Mouse (Mus musculus) neural tube, embryonic 14.5 days (tissue): ENCODE data around the gene Arf6. TPM values are rescaled to one million over a fixed set of nuclear protein-coding genes. Genes with fewer than 3 reads are reported as not detected.
"Not testable (repeated sequence)": the region's sequence is repeated elsewhere in the genome, so short reads cannot be mapped to it uniquely, and the experiment has no call there.

ENCODE experiments used
- ATAC-seq: fragments of 200-750 bp; cut with Nextera tagmentation; 2 replicates; pipeline ENCODE4 v1.8.0; 2017; ENCODE audit warnings: low read depth, mild to moderate bottlenecking, moderate TSS enrichment, moderate library complexity
- H3K27ac ChIP-seq: fragments of 300-500 bp; sonication (generic); 2 replicates; pipeline ENCODE4 v1.5.1; 2014; ENCODE audit warnings: low read depth, mild to moderate bottlenecking, control low read depth, low read length, moderate library complexity, mixed read lengths
- H3K27me3 ChIP-seq: fragments of 300-500 bp; sonication (generic); 2 replicates; pipeline ENCODE4 v1.6.1; 2014; ENCODE audit warnings: low read length; ENCODE audit not compliant: control insufficient read depth, insufficient read depth
- H3K36me3 ChIP-seq: fragments of 300-500 bp; sonication (generic); 2 replicates; pipeline ENCODE4 v1.6.1; 2014; ENCODE audit warnings: low read length, mixed read lengths; ENCODE audit not compliant: control insufficient read depth, insufficient read depth
- H3K4me1 ChIP-seq: fragments of 300-500 bp; sonication (generic); 2 replicates; pipeline ENCODE4 v1.6.1; 2014; ENCODE audit warnings: low read length; ENCODE audit not compliant: control insufficient read depth, insufficient read depth
- H3K4me2 ChIP-seq: fragments of 300-500 bp; sonication (generic); 2 replicates; pipeline ENCODE4 v1.6.1; 2014; ENCODE audit warnings: mild to moderate bottlenecking, low read depth, low read length, control low read depth
- H3K4me3 ChIP-seq: fragments of 300-500 bp; sonication (generic); 2 replicates; pipeline ENCODE4 v1.5.1; 2014; ENCODE audit warnings: low read depth, low read length, control low read depth, mixed read lengths
- H3K9ac ChIP-seq: fragments of 300-500 bp; sonication (generic); replicated peaks from 2 replicates; pipeline ENCODE4 v1.6.1; 2014; ENCODE audit warnings: low read depth, mild to moderate bottlenecking, control low read depth, low read length, mixed read lengths
- H3K9me3 ChIP-seq: fragments of 300-500 bp; sonication (generic); 2 replicates; pipeline ENCODE4 v1.6.1; 2016; ENCODE audit warnings: low read length; ENCODE audit not compliant: control insufficient read depth
- WGBS: fragments of 180-500 bp; shearing (Covaris S2); extraction: QIAGEN DNeasy Blood & Tissue Kit; methylation state at CpG from one replicate; pipeline ENCODE4 v1.1.7; 2014; 5-methylcytosine and 5-hydroxymethylcytosine counted together
- polyA plus RNA-seq: library from polyadenylated mRNA; unstranded; fragments of >200 nt; fragmentation: Nextera tagmentation; extraction: Ambion mirVana; gene quantifications from 2 replicates; pipeline ENCODE4 v1.2.1, GENCODE M21; 2014

Arf6 gene
- polyA plus RNA-seq, 1 experiment from 2014 or later: 29.3 TPM

DNA sequence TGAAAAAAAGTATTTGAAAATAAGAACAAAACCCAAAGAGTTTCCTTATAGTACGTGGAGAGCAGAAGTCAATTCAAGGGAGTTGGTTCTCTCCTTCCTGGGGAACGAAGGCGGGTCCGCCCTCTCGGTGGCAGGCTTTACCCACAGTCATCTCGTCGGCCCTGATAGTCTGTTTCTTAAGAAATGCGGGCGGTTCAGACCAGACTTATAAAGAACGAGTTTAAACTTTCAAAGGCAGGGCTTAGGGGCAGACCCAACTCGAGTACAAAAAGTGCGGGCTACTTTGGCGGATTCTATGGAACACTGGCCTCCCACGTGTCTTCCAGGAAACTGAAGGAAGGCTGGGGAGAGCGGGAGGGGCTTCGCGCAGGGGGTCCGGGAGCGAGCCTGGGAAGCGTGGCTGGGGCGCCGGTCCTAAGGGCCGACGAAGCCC lies 513 bp upstream of the Arf6 start:
- H3K9me3 ChIP-seq: no peaks in the 10 kb centered on the region
- H3K4me1 ChIP-seq: peaks cover 16% of the 10 kb centered on the region
- peak overlapping the region; percentile 65 for H3K4me2 ChIP-seq
- H3K27me3 ChIP-seq: no peaks in the 10 kb centered on the region
- peak; percentile 89 for ATAC-seq
- peak overlapping the region; percentile 89 for H3K27ac ChIP-seq
- H3K9ac ChIP-seq: peak overlapping the region; percentile 94
- H3K36me3 ChIP-seq: no peaks in the 10 kb centered on the region
- peak overlapping the region; percentile 99 for H3K4me3 ChIP-seq
- WGBS: under 1% methylated on average over 24 of the region's 24 CpGs

DNA sequence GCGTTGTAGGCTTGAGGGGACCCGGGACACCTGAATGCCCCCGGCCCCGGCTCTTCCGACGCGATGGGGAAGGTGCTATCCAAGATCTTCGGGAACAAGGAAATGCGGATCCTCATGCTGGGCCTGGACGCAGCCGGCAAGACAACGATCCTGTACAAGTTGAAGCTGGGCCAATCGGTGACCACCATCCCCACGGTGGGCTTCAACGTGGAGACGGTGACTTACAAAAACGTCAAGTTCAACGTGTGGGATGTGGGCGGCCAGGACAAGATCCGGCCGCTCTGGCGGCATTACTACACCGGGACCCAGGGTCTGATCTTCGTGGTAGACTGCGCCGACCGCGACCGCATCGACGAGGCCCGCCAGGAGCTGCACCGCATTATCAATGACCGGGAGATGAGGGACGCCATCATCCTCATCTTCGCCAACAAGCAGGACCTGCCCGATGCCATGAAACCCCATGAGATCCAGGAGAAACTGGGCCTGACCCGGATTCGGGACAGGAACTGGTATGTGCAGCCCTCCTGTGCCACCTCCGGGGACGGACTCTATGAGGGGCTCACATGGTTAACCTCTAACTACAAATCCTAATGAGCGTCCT lies 881 bp downstream of the Arf6 start:
- Histone ChIP-seq H3K9ac (peak overlapping the region; percentile 94), H3K27me3 (no peaks in the 10 kb centered on the region), H3K27ac (peak overlapping the region; percentile 89), H3K4me3 (peak overlapping the region; percentile 99), H3K36me3 (no peaks in the 10 kb centered on the region), H3K4me2 (peak overlapping the region; percentile 99), H3K9me3 (no peaks in the 10 kb centered on the region), H3K4me1 (peaks cover 16% of the 10 kb centered on the region)
- peak; percentile 10; the same call in 1 of the 2 replicates for ATAC-seq
- 0% methylated on average over 42 of the region's 42 CpGs for WGBS

DNA sequence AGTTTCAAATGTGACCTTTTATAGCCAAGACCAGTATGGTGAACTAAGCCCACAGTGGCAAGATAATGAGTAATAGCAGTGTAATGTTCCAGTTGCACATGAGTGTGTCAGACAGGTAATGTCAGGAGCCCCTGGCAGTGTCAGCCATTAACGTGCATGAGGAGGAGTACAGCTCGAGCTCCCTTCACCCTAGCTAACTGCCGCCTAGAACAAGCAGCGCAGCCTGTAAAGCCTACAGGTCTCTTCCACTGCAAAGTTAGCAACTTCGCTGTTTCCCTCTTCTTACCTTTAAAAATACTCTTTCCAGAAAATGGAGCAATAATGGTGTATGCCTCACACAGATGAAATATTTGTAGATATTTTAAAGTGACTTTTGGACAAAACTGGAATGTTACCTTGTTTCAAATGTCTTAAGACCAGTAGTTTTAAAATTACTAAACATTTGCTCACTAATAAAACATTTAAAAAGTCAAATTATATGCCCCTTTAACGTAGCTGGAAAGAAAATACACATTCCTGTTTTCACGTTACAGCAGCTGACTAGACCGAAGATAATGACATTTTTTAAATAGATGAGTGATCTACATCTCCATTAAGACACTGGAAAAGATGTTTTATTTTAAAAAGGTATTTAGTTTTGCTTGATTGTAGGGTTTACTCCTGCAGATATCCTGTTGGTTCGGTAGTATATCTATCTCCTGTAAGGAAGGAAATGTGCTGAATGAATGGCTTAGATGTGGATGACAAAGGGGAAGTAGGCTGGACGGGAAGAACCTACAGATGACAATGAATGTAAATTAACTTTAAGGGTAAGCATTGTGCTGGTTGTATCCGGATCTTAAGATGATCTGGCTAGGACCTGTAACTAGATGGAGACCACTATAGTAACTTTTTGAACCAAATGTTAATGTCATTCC lies 2.2 kb downstream of the Arf6 start:
- ATAC-seq: no peak
- Histone ChIP-seq H3K9ac (no peak overlapping the region; the same call in 1 of the 2 replicates), H3K4me3 (peak overlapping the region; percentile 99), H3K4me1 (peaks cover 16% of the 10 kb centered on the region), H3K4me2 (peak overlapping the region; percentile 99), H3K27me3 (no peaks in the 10 kb centered on the region), H3K36me3 (no peaks in the 10 kb centered on the region), H3K9me3 (no peaks in the 10 kb centered on the region), H3K27ac (no peak overlapping the region)
- WGBS: 49% methylated on average over 11 of the region's 11 CpGs

DNA sequence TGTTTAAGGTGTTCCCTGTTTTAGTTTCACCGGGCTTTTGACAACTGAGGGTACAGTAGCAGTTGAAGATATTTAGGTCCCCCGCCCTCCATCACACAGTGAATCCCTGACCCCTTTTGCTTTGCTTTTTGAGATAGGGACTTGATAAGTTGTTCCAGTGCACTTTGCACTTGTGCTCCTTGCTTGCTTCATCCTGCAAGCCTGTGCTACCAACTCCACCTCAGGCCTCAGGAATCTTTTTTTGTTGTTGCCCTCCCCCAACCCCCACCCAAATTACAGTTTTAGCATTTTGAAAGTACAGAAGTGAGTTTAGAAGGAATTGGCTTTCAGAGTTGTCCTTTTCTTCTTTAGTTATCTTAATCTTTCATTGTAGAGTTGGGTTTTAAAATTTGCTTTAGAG lies 4.2 kb downstream of the Arf6 start:
- Histone ChIP-seq H3K4me2 (no peak overlapping the region), H3K27ac (no peak overlapping the region), H3K27me3 (no peaks in the 10 kb centered on the region), H3K9ac (no peak overlapping the region), H3K9me3 (no peaks in the 10 kb centered on the region), H3K4me3 (no peak overlapping the region), H3K4me1 (peaks cover 16% of the 10 kb centered on the region), H3K36me3 (no peaks in the 10 kb centered on the region)
- WGBS: 95% methylated on average over 2 of the region's 2 CpGs
- no peak for ATAC-seq

DNA sequence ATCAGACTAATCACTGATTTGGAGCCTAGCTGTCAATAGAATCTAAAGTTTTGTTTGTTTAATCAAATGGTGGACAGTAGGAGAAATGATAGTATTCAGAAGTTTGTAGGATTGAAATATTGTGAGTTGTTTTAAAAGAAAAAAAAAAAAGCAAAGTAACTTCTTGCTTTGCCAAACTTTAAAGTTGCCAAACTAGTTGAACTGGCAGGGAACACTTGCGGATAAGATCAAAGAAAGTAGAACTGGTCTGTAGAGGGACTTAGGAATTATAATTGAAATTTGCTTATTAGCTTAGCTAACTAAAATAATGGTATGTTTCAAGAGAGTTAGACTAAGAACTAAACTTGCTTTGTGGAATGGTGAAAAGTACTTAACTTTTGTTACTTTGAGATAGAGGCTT lies 5.2 kb downstream of the Arf6 start:
- Histone ChIP-seq H3K4me2 (no peak overlapping the region), H3K4me3 (no peak overlapping the region), H3K9me3 (no peaks in the 10 kb centered on the region), H3K27ac (no peak overlapping the region), H3K27me3 (no peaks in the 10 kb centered on the region), H3K4me1 (peaks cover 16% of the 10 kb centered on the region), H3K36me3 (no peaks in the 10 kb centered on the region), H3K9ac (no peak overlapping the region)
- ATAC-seq: no peak
- WGBS: 98% methylated on average over 1 of the region's 1 CpGs

DNA sequence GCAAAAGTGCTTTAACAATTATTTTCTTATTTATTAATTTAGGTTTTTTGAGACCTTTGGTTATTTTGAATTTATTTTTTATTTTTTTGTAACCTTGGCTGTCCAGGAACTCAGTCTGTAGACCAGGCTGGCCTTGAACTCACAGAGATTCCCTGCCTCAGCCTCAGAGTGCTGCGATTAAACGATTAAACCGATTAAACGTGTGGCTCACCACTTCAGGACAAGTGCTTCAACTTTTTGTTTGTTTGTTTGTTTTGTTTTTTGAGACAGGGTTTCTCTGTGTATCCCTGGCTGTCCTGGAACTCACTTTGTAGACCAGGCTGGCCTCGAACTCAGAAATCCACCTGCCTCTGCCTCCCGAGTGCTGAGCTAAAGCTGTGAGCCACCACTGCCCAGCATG lies 5.7 kb downstream of the Arf6 start:
- H3K9ac ChIP-seq, ATAC-seq, H3K27ac ChIP-seq, H3K4me2 ChIP-seq, H3K27me3 ChIP-seq, H3K4me3 ChIP-seq, H3K9me3 ChIP-seq, H3K36me3 ChIP-seq: not testable (repeated sequence)
- WGBS: 95% methylated on average over 6 of the region's 6 CpGs
- H3K4me1 ChIP-seq: peaks cover 16% of the 10 kb centered on the region

DNA sequence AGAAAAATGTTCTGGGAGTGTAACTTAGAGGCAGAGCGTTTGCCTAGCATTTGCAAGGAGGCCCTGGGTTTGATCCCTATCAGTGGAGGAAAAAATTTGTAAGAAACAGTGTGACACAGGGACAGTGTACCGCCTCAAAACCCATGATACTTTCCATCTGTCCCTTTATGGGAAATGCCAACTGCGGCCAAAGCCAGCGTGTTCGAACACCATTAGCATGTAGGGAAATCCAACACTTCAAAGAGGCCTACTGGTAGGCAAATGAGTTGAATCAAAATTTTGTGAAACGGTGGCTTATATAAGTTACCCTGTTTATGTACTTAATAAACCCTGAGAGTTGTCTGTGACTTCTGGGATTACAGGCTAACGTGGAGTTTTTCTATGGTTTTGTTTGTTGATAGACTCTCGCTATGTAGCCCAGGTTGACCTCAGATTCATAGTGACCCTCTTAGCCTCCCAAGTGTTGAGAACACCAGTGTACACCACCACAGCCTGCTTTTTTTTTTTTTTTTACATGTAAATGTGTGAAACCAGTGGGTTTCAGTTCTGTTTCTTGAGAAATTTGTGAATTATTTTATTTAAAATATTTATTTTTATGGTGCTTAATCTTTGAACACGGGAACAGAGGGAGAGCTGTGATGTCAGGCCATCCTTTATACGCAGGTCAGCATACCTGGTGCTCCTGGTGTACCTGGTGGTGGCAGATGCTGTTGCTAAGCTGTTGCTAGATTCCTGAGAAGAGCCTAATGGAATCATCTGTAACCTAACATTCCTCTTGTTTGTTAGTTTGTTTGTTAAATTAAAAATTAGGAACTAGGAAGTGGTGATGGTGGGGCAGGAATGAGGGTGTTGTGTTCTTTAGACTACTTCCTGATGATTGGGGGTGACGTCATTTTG lies 6.9 kb downstream of the Arf6 start:
- H3K9ac ChIP-seq: no peak overlapping the region
- no peak overlapping the region for H3K4me3 ChIP-seq
- no peaks in the 10 kb centered on the region for H3K36me3 ChIP-seq
- 91% methylated on average over 11 of the region's 11 CpGs for WGBS
- no peak for ATAC-seq
- H3K9me3 ChIP-seq: no peaks in the 10 kb centered on the region
- no peaks in the 10 kb centered on the region for H3K27me3 ChIP-seq
- no peak overlapping the region for H3K4me2 ChIP-seq
- H3K4me1 ChIP-seq: peaks cover 6% of the 10 kb centered on the region
- no peak overlapping the region for H3K27ac ChIP-seq

DNA sequence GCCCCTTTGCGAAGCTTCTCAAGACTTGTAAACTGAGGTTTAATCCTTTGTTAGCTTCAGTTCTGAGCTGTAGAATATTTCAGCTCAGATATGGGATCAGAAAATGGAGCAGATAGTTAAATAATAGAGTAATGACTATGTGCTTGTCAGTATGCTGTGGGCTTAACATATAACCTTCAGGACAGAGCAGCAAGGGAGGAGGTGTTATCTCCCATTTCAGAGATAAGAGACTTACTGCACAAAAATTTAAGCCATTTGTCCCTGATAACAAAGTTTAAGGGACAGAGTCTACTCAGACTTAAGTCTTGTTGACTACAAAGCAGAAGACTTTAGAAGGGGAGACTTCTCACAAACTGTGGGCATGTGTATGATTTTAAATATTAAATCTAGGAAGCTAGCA lies 10.9 kb downstream of the Arf6 start:
- Histone ChIP-seq H3K4me2 (no peak overlapping the region), H3K9ac (no peak overlapping the region), H3K27ac (no peak overlapping the region), H3K27me3 (no peaks in the 10 kb centered on the region), H3K4me1 (no peaks in the 10 kb centered on the region), H3K36me3 (no peaks in the 10 kb centered on the region), H3K9me3 (no peaks in the 10 kb centered on the region), H3K4me3 (no peak overlapping the region)
- WGBS: 93% methylated on average over 1 of the region's 1 CpGs
- ATAC-seq: no peak
